Mouse (Mus musculus) spleen, embryonic (tissue): Measurements from ENCODE around the gene Trpc4ap.

Experiments used
- CTCF ChIA-PET: fragments of 350-600 bp; sonication (Branson Sonifier 250); formaldehyde crosslinking; loops from one replicate; lab custom pipeline; 2022; lab: Charles Lee

Gene Trpc4ap

DNA sequence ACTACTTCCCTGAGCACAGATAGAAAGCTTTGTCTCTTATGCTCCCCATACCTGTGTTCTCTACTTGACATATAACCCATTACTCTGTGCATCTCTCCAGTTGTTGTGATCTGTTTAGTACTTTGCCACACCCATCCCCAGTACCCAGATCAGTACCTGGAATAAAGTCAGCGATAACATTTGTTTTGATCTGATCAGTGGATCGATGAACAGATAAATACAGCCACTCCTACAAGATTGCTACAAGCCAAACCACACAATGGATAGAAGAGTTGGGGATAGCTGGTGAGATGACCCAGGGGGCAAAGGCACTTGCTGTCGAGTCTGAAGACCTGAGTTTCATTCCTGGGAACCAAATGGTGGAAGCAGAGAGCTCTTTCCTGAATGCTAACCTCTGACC is 3.1 kb upstream of the Trpc4ap start:
- CTCF ChIA-PET = interaction anchor here (0.7 to 1.6 kb wide), 2 partner anchors 22 to 33 kb away, joined by 6 to 29 read pairs; no protein-coding TSS in a partner anchor

DNA sequence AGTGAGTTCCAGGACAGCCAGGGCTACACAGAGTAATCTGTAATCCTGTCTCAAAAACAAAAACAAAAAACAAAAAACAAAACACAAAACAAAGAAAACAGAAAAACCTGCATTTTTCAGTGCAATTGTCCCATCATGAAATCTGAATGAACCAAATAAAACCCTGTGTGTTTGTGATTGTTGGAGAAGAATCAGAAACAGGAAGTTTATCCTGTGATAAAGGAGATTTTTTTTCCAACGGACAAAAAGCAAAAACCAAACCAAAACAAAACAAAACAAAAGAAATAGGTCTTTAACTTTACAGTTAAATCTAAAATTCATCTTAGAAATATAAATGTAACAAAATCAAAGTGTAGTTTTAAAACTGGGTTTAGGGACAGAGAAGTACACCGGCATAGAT is 2.4 kb upstream of the Trpc4ap start:
- CTCF ChIA-PET = no interaction called here

DNA sequence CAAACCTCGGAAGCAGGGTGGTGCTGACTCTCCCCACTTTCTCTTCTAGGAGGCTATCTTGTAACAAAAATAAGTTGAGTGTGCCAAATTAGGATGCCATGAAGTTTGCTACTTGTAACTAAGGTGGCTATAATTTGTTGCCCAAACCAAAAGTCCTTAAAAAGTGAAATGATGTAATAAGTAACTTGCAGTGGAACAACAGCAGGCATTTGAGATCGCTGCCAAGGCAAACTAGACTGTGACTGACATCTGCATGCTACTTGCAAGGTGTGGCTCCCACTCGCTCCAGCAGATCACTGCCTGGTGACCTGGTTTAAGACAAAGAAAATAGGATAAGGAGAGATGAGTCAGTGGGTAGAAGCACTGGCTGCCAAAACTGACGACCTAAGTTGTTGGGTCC is 952 bp upstream of the Trpc4ap start:
- CTCF ChIA-PET = no interaction called here

DNA sequence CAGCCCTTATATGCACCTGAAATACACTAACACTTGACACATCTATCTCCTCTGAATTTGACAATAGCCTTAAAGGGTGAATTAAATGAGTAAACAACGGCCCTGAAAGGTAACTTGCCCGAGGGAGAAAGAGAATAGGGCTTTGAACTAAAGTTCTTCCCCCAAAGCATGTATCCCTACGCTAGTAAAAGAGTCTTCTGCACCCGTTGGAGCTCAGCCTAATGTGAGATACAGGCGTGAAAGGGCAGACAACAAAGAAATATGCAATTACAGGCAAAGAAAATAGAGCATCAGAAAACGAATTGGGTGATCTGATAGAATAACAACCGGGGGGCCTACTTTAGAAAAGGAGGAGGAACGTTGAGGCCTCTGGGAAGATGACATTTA is 855 bp downstream of the Trpc4ap start:
- CTCF ChIA-PET = interaction anchor here (0.6 kb wide), 2 partner anchors 16 to 24 kb away, joined by 4 read pairs; no protein-coding TSS in a partner anchor

- CTCF ChIA-PET = interaction anchor here (0.6 kb wide), 1 partner anchor 336 kb away, joined by 3 read pairs; no protein-coding TSS in a partner anchor
These were observed 3.0 kb downstream of the Trpc4ap start for GRCm38 (mm10) chr2:155689211-155689610.

DNA sequence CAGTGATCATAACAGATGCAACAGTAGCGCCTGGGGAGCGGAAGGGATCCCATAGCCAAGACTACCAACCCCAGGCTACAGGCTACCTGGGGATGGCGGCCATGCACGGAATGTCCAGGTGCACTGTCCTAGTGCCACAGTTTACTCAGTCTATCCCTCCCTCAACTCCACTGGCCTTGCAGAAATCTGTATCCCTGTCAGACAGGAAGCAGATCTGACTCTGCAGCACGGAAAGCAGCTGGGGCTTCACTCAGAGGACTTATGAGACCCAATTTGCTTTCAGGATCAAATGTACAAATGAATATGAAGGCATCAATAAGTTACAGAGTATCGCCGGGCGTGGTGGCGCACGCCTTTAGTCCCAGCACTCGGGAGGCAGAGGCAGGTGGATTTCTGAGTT is 4.4 kb downstream of the Trpc4ap start:
- CTCF ChIA-PET = no interaction called here

- CTCF ChIA-PET = no interaction called here
These were observed 5.6 kb downstream of the Trpc4ap start for GRCm38 (mm10) chr2:155686572-155686971.

DNA sequence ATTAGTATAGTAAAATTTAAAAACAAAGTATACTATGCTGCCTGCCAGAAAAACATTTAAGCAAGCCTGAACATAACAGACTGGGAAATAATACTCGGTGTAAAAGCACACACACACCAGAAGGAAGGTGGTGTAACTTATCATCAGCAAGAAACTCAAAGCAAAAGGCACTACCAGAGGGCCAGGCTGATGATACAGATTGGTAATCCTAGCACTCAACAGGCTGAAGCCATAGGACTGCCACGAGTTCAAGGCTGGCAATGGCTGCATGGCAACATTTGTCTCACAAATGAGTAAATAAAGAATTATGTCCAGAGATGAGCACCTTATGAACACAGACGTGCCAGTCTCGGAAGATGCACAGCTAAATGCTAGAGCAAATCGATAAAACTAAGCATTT is 8.4 kb downstream of the Trpc4ap start:
- CTCF ChIA-PET = no interaction called here

GRCm38 (mm10) chr2:155683137-155683536 is 9.0 kb downstream of the Trpc4ap start:
- CTCF ChIA-PET = no interaction called here

- CTCF ChIA-PET = no interaction called here
These were observed 10.3 kb downstream of the Trpc4ap start for GRCm38 (mm10) chr2:155681874-155682273.

GRCm38 (mm10) chr2:155681194-155681593 is 11.0 kb downstream of the Trpc4ap start:
- CTCF ChIA-PET = no interaction called here

- CTCF ChIA-PET = no interaction called here
These were observed 11.6 kb downstream of the Trpc4ap start for GRCm38 (mm10) chr2:155680591-155680990.

DNA sequence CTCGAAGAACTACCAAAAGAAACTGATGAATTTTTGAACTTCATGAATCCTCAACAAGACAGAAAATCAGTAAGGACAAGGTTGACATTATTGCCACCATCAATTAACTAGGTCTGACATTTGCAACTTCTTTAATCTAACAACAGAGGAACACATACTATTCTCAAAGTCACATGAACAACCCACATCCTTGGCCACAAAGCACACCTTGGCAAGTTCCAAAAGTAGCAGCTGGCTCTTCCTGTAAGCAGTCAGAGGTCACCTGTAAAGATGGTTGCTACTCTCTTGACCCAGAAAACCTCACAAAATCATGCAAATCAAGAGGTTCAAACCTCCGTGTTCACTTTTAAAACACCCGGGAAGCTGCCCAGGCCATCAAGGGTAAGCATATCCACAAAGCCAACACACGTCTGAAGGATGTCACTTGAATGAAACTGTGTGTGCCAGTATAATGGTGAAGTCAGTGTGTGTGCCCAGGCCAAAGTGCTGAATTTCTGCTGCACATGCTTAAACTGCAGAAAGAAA is 12.5 kb downstream of the Trpc4ap start:
- CTCF ChIA-PET = interaction anchor here (0.7 kb wide), 1 partner anchor 32 kb away, joined by 6 read pairs; no protein-coding TSS in a partner anchor

DNA sequence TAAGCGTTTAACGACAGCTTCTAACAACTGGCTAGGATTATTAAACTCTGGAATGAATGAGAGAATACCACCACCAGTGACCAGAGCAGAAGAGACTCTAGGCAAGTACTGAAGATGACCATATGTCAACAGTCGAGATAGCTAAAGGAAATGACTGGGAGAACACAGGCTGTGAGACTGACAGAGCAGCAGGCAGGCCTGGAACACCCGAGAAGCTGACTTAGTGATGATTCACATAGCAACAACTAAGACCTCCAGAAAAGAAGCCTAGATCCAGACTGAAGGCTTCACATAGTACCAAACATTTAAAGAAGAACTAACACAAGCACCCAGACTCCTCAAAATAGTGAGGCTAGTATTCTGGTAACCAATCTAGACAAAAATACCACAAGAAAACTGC is 17.1 kb downstream of the Trpc4ap start:
- CTCF ChIA-PET = interaction anchor here (0.5 to 0.7 kb wide), 2 partner anchors 16 to 565 kb away, joined by 3 to 4 read pairs; no protein-coding TSS in a partner anchor

GRCm38 (mm10) chr2:155673546-155673945 is 18.6 kb downstream of the Trpc4ap start:
- CTCF ChIA-PET = interaction anchor here (0.7 to 1.6 kb wide), 3 partner anchors 22 to 390 kb away, joined by 3 to 10 read pairs (median 6); no protein-coding TSS in a partner anchor

DNA sequence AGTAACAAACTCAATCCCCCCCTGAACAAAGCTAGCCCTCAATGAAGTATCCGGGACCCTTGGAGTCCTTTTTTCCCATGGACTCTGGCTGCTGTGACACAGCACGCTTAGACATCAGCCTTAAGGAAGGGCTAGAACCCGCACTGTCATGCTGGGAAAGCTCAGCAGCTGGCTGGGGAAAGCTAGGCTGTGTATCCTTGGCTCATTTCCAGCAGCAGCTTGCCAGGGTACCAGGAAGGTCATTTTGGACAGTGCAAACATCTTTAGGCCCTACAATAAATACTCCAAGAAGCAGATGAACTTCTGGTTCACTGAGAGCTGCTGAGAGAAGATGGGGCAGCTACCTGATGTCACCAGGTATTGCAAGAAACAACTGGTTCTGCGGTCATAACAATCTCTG is 20.9 kb downstream of the Trpc4ap start:
- CTCF ChIA-PET = interaction anchor here (0.5 to 0.6 kb wide), 2 partner anchors 188 to 546 kb away, joined by 3 to 6 read pairs; no protein-coding TSS in a partner anchor

GRCm38 (mm10) chr2:155668461-155668860 is 23.7 kb downstream of the Trpc4ap start:
- CTCF ChIA-PET = no interaction called here

- CTCF ChIA-PET = interaction anchor here (0.6 kb wide), 1 partner anchor 8 kb away, joined by 4 read pairs; no protein-coding TSS in a partner anchor
These were observed 24.3 kb downstream of the Trpc4ap start for GRCm38 (mm10) chr2:155667881-155668280.

DNA sequence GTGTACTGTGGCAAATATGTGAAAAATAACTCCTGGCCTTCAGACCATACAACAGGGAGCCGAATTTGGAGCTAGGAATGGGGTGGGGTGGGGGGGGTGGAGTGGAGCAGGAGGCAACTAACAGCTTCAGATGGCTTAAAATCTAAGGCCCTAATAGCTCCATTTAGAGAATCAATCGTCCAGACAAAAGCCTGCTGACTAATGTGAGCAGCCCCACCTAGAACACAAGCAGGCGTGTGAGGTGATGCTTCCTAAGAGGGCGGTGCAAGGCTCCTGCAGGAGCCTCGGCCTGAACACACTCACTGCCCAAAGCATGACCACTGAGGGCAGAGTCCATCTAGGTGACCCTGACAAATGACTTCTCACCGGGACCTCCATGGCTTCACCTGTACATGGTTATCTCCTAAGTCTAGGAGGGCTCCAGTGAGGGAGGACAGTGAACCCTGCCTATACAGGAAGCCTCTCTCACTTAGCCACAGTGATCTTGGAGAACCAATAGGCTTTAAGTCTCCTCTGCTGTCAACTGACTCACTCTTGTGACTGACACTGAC is 28.2 kb downstream of the Trpc4ap start:
- CTCF ChIA-PET = no interaction called here

GRCm38 (mm10) chr2:155663097-155663496 is 29.1 kb downstream of the Trpc4ap start:
- CTCF ChIA-PET = interaction anchor here (1.2 kb wide), 1 partner anchor 41 kb away, joined by 4 read pairs; no protein-coding TSS in a partner anchor

DNA sequence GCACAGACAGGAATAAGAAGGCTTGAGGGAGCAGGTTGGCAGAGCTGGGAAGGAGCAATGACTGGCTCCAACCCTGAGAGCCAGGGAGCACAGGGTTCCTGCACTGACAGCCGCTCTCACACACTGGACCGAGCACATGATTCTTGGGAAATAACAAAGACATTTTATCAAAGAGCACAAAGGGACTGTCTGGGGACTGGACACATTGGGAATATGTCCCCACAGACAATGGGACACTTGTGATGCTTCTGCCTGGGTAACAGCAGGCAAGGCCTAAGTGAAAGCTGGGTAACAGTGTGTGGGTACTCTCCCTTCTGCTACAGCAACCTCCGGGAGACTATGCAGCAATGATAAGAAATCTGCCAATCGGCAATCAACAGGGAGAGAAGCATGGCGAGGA is 29.8 kb downstream of the Trpc4ap start:
- CTCF ChIA-PET = interaction anchor here (0.7 to 1.2 kb wide), 2 partner anchors 42 to 102 kb away, joined by 3 to 4 read pairs; no protein-coding TSS in a partner anchor

DNA sequence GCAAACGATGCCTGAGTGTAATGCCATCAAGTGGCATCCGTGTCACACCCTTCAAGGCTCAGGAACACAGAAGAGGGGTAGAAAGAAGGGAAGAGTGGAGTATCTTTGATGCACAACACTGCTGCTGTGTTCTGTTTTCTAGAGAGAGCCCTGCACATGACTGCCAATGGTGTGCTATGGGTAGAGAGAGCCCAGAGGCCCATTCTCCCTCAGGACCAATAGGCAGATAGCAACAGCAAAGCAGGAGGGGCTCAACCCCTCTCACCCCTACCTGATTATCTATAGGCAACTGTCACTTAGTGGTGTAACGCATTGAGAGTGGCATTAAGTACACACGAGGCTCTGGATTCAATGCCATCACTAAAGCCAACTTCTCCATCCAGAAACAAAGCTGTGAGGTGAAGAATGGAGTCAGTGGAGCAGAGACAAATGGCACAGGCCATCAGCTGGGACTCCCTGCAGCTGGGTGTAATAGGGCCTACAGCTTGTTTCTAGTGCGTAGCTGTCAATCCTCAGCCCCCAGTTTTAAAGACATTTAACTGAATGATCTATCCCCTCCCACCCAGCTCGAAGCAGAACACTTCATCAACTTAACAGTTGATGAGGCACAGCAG is 36.3 kb downstream of the Trpc4ap start:
- CTCF ChIA-PET = interaction anchor here (0.7 kb wide), 1 partner anchor 10 kb away, joined by 9 read pairs; no protein-coding TSS in a partner anchor
